Mouse (Mus musculus) liver, embryonic 14.5 days (tissue): ENCODE measurements around the gene Pitx2.

Source experiments
- CTCF ChIP-seq: IDR thresholded peaks from 2 replicates; pipeline ENCODE4 v1.5.1; 2016; ENCODE audit warnings: antibody characterized with exemption, low read depth, control low read depth
- EP300 ChIP-seq: IDR thresholded peaks from 2 replicates; pipeline ENCODE4 v1.6.1; 2016; ENCODE audit warnings: antibody characterized with exemption, low read depth

GRCm38 (mm10) chr3:129215751-129216331 lies 16.2 kb downstream of the Pitx2 start:
- TF ChIP-seq EP300 (no peak), CTCF (no peak)
